Mouse (Mus musculus): ENCODE results near the gene Pm20d1. TPM values are rescaled to one million over a fixed set of nuclear protein-coding genes. Genes with fewer than 3 reads are reported as not detected.
"Not testable (repeated sequence)": the region's sequence is repeated elsewhere in the genome, so short reads cannot be mapped to it uniquely, and the experiment has no call there.

The Pm20d1 gene
- total RNA-seq, 2 experiments from 2014 or later: 0.67 to 1.1 TPM

DNA sequence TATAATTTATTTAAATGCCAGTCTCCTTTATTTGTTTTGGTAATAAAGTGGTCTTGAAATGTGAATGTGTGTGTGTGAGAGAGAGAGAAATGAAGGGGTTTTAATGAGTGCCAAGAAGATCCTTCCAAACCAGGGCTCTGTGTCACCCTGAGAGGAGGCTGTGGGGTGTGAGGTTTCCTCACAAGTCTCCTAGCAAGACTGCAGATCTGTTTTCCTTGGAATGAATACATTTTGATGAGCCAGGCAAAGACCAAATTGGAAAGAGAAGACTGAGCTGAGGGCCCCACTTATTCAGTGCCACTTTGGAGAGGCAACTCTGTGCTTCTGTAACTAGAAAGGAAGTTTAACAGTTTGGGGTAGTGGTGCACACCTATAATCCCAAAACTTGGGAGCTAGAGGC is 25.7 kb upstream of the Pm20d1 start:
- no peak for DNase-seq (ENCODE audit: low spot score in 2 of 2)

DNA sequence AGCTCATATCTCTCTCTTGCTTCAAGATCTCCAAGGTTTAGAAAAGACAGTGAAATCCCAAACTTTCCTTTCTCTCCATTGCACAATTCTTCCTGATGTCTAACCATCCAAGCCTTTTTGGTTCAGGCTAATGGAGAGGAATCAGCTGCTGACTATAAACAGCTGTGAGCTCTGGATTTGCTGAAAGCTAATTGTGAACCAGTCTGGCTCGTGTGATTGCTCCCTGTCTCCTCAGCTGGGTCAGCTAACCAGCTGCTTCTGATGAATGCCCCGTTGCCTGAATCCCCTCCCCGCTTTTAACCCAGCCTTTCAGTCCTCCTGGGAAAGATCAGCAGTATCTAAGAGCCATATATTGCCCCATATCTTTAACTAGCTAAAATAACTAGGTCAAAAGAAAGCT is 2.6 kb upstream of the Pm20d1 start:
- no peak for DNase-seq (ENCODE audit: low spot score in 2 of 2)

DNA sequence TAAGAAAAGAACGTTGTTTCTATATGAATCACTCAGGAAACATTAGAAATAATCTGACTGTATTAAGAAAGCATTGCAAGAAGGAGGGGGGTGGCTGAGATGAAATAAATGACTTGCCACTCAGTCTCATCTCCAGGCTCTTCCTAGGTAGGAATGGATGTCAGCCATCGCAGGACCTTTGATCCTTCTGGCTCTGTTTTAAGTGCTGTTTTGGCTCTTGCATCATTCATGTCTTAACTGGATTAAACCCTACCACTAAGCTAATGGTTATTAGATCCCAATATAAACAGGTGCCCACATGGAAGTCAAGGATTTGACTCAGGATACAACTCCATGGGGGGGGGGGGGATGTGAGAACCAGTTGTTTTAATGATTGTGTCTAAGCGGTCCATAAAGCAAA is 2.0 kb upstream of the Pm20d1 start:
- DNase-seq (ENCODE audit: low spot score in 2 of 2): no peak

DNA sequence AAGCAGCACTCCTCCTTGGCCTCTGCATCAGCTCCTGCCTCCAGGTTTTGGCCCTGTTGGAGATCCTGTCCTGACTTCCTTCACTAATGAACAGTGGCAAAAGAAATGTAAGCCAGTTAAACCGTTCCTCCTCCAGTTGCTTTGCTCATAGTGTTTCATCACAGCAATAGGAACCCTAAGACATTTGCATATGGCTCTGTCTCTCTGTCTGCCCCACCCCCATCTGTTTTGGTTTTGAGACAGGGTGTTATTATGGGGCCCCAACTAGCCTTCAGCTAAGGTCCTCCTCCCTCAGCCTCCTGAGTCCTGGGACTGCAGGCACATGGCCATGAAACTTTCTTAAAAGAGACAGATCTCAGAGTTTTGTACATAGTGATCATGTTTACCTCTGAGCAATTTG is 2.8 kb downstream of the Pm20d1 start:
- no peak for DNase-seq (ENCODE audit: low spot score in 2 of 2)

DNA sequence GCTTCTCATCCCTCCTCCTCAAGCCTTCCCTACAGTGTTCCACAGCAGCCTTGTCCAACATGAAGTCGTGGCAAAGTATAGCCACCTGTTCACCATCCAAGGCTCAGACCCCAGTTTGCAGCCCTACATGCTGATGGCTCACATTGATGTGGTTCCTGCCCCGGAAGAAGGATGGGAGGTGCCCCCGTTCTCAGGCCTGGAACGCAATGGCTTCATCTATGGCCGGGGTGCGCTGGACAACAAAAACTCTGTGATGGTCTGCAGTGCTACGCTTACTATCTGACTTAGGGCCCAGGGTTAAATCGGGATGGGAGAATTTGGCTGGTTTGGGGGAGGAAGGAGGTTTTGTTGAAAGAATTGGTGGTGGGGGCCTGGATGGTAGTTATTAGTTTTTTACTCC is 3.9 kb downstream of the Pm20d1 start:
- DNase-seq (ENCODE audit: low spot score in 2 of 2): no peak

DNA sequence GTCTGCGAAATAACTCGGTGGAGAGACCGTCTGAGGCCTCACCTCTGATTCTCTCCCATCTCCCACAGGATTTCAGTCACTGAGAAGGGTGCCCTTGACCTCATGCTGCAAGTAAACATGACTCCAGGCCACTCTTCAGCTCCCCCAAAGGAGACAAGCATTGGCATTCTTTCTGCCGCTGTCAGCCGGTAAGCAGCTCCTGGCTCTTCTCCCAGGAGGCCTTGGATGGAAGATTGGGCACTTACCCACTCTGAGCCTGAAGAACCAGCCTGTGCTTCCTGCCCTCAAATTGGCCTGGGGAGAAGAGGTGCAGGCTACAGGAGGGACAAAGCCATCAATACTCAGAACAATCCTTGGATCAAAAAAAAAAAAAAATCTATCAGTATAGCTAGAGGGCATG is 5.5 kb downstream of the Pm20d1 start:
- no peak for DNase-seq (ENCODE audit: low spot score in 2 of 2)

DNA sequence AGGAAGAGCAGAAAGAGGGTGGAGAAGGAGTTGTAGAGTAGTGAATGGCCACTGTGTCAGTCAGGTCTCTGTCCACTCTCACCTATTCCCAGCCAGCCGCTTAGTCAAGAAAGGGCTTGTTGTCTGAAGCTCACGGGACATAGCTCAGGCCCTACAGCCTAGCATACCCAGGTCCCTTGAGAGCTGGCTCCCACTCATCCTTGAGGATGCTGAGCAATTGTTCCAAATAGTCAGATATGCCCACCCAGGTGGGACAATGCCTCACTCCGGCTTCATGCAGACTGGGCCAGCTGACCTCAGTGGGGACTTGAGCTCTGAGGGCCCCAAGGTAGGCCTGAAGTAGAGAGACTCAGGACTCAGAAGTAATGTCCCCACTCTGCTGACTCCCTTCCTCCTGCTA is 7.0 kb downstream of the Pm20d1 start:
- no peak for DNase-seq (ENCODE audit: low spot score in 2 of 2)

DNA sequence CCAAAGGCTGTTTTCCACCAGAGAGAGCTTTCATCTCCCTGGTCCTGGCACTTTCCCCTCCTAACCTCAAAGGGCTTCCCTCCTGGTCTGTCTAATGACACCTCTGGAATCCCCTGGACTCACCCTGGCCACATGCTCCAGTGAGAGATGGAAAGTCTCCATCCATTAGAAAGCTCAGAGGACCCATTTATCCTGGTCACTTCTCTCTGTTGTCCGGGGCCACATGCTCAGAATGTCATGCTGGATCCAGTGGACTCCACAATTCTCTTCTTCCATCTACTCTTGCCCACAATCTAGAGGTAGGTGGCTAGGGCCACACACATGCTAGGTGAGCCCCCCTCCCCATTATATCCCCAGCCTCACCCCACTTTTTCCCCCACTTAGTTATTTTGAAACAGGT is 11.8 kb downstream of the Pm20d1 start:
- no peak for DNase-seq (ENCODE audit: low spot score in 2 of 2)

DNA sequence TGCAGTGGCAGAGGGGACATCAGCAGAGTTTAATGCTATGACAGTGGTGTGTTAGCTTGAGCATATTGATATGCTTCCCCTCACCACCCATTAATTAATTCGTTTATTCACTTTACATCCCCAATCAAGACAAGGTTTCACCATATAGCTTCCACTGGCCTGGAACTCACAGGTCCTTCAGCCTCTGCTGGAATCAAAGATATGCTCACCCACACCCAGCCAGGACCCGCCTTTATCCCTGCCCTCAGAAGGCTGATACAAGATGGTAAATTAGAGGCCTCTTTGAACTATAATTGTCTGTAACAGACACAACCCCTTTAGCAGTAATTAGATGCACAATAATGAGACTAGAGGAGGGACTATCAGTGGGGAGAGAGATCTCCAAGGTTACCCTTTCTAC is 12.5 kb downstream of the Pm20d1 start:
- no peak for DNase-seq (ENCODE audit: low spot score in 2 of 2)

DNA sequence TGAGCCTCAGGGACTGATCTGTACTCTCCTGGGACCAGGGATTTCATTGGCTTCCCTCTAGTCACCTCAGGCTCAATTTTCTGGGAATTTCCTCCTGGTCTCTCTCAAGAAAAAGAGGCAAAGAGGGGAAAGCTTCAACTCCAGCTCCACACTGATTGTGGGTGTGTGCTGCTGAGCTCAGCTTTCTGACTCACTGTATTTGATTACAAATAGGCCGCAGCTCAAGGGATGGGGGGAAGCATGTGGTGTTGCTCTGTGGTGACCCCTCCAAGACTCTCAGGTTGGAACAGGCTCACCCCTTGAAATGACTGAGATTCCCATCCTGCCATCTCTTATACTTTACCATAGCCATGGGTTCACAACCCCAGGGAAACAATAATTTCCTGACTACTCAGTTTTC is 14.2 kb downstream of the Pm20d1 start:
- DNase-seq (ENCODE audit: low spot score in 2 of 2): no peak

DNA sequence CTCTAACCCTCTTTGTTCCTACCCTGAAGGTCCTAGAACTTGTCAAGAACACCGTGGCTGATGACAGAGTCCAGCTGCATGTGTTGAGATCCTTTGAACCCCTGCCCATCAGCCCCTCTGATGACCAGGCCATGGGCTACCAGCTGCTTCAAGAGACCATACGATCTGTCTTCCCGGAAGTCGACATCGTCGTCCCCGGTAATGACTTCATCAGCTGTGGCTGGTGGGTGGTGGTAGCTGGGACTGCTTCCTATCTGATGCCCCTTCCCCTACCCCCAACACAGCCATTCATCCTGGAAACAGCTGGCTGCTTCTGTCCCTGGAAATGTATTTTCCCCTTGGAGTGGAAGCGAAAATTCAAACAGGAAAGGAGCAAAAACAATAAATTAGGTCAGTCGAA is 14.8 kb downstream of the Pm20d1 start:
- DNase-seq (ENCODE audit: low spot score in 2 of 2): no peak

DNA sequence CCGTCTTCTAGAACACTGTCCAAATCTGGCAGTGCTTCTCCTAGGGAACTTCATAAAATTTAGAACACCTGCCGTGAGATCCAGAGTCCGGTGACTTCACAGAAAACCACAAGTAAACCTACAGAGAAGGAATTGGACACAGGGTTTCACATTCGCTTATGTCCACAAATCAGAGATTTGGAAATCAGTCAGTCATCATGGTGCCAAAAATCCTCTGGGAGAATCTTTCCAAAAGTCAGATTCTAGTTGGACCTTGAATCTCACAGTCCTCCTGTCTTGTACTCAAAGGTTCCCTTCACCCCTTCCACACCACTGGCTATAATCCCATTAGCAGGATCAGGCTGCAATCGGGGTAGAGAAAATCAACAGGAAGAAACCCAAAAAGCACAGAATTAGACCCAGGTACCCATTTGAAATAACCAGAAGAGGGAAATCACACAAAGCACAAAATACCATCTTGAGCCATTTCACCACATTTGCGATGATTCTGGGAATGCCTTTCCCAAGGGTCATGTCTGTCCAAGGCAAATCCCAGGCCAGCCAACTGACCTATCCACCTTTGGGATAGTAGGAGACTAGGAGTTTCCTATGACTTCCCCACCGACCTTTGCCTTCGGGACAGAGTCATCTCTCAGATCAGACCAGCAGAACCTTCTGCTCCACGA is 15.6 kb downstream of the Pm20d1 start:
- DNase-seq (ENCODE audit: low spot score in 2 of 2): no peak

DNA sequence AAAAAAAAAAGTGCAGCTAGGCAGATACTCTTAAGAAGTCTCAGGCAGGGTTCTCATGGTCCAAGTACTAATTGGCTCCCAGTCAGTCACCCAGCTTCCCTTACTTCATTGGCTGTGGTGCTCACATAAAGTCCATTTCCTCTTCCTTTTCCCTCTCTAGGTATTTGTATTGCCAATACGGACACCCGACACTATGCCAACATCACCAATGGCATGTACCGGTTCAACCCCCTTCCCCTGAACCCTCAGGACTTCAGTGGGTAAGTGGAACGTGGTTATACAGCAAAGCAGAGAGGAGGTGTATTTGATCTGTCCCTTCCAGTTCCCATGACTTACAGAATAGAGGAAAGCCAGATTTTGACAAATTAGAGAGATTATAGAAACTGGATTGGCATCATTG is 16.6 kb downstream of the Pm20d1 start:
- no peak for DNase-seq (ENCODE audit: low spot score in 2 of 2)

DNA sequence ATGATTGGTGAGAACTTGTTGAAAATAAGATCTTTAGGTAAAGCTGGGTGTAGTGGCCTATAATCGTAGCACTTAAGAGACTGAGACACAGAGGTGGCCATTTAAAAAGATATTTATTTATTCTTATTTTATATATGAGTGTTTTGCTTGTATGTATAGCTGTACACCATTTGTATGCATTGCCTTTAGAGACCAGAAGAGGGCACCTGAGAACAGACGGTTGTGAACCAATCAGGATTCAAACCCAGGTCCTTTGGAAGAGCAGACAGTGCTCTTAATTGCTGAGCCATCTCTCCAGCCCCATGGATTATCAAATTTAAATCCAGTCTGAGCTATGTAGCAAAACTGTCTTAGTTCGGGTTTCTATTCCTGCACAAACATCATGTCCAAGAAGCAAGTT is 17.0 kb downstream of the Pm20d1 start:
- no peak for DNase-seq (ENCODE audit: low spot score in 2 of 2)

DNA sequence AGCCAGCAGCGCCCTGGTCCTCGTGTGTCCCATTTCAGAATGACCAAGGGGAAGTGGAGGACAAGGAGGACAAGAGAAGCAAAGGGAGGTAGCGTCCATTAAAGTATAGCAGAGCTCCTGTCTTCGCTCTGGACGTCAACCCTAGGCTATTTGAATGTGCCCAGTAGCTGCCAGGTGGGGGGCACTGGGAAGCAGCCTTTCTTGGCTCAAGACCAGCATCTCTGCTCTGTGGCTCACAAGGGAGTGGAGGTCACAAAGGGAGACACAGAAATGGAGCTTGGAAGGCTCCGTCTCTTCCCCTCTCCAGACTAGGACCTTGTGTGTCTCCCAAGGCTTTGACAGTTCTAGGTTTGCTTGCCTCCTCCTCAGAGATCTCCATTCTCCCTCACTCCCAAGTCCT is 19.7 kb downstream of the Pm20d1 start:
- no peak for DNase-seq (ENCODE audit: low spot score in 2 of 2)

DNA sequence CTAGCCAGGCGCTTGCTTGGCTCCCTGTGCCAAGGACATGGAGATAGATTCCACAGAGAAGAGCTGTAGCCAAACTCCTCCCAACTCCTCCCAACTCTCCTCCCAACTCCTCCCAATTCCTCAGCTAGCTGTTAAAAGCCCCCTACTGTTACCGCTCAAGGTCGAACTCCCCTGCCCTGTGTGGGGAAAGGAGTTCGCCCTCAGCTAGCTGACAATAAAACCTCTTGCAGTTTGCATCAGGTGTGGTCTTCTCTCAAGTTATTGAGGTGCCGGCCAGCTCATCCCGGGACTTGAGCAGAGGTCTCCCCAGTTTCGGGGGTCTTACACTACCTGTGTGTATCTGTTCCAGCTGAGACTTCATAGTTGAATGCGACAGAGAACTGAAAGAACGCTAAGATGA is 23.2 kb downstream of the Pm20d1 start:
- DNase-seq (ENCODE audit: low spot score in 2 of 2): not testable (repeated sequence)

DNA sequence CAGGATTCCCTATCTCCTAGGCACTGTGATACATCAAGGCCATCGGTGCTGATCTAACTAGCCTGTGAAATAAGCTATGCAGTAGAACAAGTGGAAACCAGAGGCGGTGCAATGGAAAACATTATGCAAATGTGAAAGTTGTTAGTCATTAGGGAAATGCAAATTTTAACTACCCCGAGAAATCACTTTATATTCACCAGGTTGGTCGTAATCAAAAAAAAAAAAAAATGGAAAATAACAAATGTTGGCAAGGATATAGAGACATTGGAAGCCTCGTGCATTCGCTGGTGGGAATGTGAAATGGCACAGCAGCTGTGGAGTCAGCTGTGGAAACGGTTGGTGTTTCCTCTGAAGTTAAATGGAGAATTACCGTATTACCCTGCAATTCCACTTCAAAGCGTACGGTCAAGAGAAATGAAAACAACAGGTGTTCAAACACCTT is 23.7 kb downstream of the Pm20d1 start:
- DNase-seq (ENCODE audit: low spot score in 2 of 2): no peak

DNA sequence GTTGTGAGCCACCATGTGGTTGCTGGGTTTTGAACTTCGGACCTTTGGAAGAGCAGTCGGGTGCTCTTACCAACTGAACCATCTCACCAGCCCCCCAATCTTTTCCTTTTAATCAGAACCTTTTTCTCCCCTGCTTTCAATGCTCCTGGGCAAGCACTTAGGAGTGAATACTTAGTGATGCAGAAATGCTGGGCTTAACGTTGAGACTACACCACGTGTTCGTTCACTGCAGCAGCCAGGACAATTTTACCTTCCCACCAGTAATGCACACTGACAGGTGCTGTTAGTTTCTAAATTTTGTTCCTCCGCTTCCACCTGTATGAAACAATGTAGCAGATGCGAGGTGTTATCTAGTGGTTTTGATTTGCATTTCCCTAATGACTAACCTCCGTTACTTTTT is 25.1 kb downstream of the Pm20d1 start:
- DNase-seq (ENCODE audit: low spot score in 2 of 2): no peak

DNA sequence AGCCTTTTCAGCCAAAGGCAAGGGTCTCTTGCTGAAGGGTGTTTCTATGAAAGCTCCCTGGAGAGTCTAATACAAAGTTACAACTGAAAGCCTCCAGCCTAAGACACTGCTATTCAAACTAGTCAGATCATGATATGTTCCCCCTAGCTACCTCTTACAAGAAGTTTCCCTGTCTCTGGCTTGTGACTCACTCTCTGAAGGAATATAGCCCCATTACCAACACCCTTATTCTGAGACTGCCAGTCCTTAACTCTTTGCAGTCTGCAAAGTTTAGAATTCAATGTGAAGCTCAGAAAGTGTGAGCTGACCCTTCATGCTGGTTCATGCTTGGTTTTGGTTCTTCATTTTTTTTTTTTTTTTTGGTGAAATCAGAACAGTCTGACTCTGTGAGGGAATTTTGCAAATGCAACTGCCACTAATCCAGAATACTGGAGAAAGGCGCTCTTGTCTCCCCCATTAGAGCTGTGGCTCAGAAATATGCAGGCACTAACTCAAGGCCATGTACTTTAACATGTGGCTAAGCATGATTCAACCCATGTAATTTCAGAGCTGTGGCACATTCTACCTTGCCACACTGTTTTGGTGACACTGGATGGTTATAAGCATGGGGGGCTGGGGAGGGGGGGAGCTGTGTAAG is 25.8 kb downstream of the Pm20d1 start:
- DNase-seq (ENCODE audit: low spot score in 2 of 2): no peak

DNA sequence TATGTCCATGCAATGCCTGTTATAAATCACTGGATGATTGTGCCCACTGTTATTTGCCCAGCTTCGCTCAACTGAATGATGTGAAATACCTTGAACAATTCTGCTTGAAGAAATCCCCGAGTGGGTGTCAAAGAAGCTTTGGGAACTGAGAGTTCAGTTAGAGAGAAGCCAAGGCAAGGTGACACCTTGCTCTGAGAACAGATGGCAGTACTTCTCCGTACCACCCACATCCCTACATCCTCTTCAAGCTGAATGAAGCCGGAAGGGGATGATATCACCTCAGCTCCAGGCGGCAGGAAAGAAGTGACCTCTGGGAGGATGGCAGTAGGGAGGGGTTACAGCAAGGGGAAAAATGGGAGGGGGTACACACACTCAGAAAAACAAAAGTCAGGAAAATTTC is 26.4 kb downstream of the Pm20d1 start:
- DNase-seq (ENCODE audit: low spot score in 2 of 2): no peak

DNA sequence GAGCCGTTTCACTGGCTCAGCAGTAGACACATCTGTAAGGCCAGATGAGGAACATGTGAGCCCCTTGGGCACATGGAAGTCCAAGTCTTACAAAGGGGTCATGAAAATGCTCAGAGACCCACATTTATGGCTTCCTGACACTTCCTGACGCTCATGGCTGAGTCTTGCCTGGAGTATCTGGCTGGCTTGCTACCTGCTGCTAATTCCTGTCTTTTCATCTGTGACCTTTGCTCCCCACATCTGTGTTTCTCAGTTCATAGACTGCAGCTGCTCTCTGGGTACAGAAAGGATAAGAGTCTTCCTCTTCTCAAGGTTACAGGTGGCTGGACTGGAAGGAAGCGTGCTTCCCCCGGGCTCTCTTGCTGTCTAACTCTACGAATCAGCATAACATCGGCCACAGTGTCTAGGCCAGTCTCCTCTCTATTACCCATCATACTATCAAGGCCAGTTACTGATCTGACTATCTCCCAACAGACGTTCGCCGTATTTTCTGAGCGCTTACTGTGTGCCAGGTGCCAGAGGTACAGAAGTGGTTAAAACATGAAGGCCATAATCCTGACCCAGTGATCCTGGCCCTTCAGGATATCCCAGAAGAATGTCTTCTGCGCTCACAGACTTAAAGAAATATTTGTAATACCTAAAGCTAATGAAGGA is 27.5 kb downstream of the Pm20d1 start:
- no peak for DNase-seq (ENCODE audit: low spot score in 2 of 2)

DNA sequence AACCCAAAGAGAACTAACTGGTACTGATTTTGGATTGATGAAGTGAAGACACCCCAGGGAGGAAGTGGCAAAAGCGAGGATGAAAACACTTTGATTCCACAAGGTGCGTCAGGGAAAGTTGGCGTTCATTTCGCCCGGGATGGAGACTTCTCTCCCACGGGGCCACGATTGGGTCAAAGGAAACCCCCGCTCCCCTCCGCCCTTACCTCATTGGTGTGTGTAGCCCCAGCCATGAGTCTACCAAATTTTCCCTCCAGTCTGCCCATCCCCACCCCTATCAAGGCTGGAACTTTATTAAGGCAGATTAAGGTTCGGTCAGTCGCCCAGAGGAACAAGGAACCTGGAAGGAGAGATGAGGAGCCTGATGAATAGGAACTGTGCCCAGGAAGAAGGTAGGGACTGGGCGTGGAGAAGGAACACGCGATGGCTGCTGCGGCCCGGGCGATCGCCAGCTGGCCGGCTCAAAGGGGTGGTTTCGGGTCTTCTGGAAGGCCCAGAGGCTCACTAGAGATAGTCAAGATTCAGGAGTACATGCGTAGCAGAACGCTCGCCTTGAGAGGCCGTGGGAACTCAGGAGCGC is 30.1 kb downstream of the Pm20d1 start, which contains the start of gene Slc41a1:
Gene Slc41a1, plus strand, starts transcription at position 287 of the 580 bp plus-strand sequence.
- no peak for DNase-seq (ENCODE audit: low spot score in 2 of 2)
